Mouse (Mus musculus): ENCODE measurements around the gene Rad51b.

DNA sequence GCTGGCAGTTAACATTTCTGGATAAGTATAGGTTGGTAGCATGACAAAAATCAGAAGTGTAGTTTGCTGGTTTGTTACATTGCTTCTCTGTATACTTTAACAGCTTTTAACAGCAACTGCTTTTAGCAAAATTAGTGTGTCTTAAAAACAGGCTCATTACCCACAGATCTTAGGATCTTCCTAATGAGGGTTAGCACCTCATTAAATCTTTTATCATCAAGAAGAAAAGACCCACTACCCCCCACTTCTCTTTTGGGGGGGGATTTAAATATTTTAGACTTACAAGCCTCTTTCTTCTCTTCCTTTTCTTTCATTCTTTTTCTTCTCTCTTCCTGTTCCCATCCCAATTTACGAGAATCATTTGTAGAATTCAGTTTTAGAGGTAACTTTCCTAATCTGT, 207.6 kb downstream of the Rad51b start:
- no peak for TF ChIP-seq CTCF (conservative IDR thresholded peaks at IDR 0.05; ENCODE audit: low read length)
- TF ChIP-seq NANOG (IDR thresholded peaks at IDR 0.05; ENCODE audit: borderline replicate concordance, low read length) = no peak

Data from E14TG2a.4 (cell line).